Mouse (Mus musculus) cerebellum, postnatal 14 days (tissue): ENCODE results near the gene Hist1h3g.

Experiments
- DNase-seq, 2 experiments: peaks; one replicate each; pipeline ENCODE4 v3.0.0; 2021; ENCODE audit warnings: mixed read lengths in 2 of 2

Hist1h3g gene

DNA sequence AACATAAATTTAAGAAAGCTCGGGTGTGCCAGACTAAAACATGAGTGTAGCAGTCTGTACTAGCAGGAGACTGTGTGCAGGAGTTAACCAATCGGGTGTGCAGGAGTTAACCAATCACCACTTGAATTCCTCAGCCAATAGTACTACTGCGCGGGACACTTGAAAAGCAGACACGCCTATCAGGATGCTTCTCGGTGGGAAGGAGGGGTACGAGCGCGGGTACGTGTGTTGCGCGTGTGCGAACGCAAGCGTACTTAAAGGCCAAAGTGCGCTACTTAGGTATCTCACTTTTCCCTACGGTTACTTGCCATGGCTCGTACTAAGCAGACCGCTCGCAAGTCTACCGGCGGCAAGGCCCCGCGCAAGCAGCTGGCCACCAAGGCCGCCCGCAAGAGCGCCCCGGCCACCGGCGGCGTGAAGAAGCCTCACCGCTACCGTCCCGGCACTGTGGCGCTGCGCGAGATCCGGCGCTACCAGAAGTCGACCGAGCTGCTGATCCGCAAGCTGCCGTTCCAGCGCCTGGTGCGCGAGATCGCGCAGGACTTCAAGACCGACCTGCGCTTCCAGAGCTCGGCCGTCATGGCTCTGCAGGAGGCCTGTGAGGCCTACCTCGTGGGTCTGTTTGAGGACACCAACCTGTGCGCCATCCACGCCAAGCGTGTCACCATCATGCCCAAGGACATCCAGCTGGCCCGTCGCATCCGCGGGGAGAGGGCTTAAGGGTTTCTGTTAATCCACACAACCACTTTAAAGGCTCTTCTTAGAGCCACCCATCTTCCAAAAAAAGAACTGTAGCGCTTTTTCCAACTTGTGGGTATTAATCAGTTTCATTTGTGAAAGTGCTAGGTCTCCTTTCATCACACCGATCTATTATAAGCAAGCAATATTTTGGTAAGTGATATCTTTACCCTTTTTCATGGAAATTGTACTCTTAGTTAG lies at the start of gene Hist1h3g:
TSS of gene Hist1h3g (plus strand) at position 286 of the 939 bp plus-strand sequence.
- peak; percentile 89 to 93 for DNase-seq

- peak; percentile 74 for DNase-seq
These were observed 46.6 kb upstream of the Hist1h3g start, which contains the start of gene Btn2a2 for GRCm38 (mm10) chr13:23488400-23489322. Btn2a2 (minus strand) TSS chr13:23488857.

DNA sequence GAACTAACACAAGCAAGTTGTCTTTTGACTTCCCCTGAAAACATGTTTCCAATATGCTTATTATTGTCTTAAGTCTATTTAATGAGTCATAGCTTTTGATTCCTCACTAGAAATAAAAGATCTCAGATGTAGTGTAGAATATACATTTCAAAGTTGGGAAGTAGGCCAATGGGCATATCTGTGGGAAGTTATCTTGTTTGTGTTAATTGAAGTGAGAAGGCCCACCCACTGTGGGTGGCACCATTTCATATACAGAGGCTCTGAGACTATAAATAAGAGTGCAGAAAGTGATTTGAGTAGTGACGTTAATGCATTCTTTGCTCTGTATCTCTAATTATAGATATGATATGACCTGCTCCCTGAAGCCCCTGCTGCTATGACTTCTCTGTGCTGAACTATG lies 44.4 kb upstream of the Hist1h3g start:
- DNase-seq: no peak

- no peak for DNase-seq
These were observed 44.0 kb upstream of the Hist1h3g start for GRCm38 (mm10) chr13:23491263-23491662.

DNA sequence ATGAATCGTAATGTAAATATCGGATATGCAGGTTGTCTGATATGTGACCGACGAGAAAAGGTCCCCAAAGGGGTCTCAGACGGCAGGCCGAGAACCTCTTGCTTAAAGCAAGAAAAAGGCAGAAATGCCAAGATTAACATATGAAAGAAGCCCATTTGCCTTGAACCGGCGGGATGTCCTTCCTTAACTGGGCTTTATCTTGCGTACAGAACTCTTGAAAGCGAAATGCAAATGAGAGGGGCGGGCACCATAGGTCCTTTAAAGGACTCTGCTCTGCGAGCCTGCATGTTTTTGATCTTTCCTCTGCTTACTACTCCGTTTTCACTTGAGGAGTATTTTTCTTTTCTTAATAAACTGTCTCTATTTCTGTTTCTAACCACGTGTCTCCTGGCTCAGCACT lies 43.2 kb upstream of the Hist1h3g start:
- no peak for DNase-seq

DNA sequence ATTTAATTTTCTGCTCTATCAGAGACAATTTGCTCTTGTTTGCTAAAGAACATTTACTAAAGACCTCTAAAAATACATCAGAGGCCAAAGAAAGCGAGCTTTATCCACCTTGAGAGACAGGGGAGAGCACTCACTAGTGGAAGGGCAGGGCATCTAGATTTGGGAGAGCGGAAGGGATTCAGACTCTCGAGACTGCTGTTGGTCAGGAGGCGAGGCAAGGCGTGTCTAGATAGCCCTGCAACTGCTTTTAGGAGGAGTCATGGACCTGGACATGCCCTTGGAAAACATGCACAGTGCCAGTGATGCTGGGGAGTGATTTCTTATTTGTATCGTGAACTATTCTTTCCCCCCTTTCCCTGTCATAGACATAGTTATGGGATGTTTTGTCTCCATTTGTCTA lies 39.7 kb upstream of the Hist1h3g start:
- no peak for DNase-seq

DNA sequence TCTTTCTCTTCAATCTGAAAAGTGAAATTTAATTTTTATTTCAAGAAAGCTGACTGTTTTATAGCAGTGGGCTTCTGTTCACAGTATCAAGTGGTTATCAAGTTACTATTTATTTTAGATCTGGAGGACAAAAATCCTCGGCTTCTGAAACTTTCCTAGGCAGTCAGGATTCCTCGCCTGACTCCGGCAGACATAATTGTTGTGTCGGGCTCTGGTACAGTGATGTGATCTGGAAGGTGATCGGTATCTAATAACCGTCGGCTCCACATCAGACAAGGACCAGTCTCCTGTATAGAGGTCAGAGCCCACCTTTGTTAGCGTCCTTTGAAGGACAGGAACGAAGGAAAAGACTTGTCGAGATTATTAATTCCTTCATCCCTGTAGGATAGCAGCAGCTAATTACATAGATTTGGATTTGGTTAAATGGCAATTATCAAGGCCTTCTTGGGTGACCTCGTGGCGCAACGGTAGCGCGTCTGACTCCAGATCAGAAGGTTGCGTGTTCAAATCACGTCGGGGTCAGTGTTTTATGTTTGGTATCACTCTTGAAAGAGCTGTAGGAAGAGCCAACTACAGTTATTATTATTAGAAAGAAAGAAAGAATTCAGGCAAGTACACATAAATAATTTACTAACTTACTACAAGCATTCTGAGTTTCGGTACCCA lies 37.4 kb upstream of the Hist1h3g start:
- peak; percentile 29 to 37 for DNase-seq

DNA sequence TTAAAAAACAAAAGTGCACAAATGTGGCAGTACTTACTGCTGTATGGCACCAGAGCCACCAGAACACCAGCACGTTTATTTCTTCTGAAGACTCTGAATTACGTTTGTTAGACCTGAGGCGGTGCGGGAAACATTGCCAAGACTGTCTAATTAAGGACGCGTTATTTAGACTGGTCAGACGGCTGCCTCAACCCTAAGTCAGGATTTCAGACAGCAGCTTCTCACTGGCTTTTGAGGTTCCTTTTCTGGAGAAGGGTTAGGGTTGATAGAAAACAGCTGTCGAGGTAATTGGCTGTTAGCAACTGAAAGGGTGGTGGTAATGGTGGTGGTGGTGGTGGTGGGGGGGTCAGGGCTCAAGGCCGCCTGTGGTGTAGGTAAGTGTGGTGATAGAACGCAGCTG lies 36.6 kb upstream of the Hist1h3g start:
- no peak for DNase-seq

GRCm38 (mm10) chr13:23499943-23500342 lies 35.3 kb upstream of the Hist1h3g start:
- DNase-seq: no peak

- DNase-seq: peak; percentile 47 to 52
These were observed 34.6 kb upstream of the Hist1h3g start for GRCm38 (mm10) chr13:23500424-23501200.

- no peak for DNase-seq
These were observed 33.7 kb upstream of the Hist1h3g start for GRCm38 (mm10) chr13:23501511-23501910.

GRCm38 (mm10) chr13:23502031-23502567 lies 33.1 kb upstream of the Hist1h3g start:
- DNase-seq: no peak

GRCm38 (mm10) chr13:23502916-23503315 lies 32.3 kb upstream of the Hist1h3g start:
- no peak for DNase-seq

DNA sequence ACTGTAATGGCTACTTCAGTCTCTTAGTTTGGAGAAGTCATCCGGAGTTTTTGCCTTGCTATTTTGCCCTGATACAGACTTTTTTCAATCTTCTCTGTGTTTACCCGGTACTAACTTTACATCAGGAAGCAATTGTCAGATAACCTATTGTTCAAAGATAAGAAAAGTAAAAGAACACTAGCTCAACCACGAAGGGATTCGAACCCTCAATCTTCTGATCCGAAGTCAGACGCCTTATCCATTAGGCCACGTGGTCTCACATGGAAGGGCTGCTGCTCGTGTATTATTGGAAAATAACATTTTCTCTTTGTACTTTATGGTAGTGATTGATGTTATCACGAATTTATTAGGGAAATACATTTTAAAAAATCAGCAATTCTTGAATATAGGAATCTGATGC lies 31.4 kb upstream of the Hist1h3g start:
- peak; percentile 74 to 79 for DNase-seq

- DNase-seq: no peak
These were observed 29.4 kb upstream of the Hist1h3g start for GRCm38 (mm10) chr13:23505662-23506345.

DNA sequence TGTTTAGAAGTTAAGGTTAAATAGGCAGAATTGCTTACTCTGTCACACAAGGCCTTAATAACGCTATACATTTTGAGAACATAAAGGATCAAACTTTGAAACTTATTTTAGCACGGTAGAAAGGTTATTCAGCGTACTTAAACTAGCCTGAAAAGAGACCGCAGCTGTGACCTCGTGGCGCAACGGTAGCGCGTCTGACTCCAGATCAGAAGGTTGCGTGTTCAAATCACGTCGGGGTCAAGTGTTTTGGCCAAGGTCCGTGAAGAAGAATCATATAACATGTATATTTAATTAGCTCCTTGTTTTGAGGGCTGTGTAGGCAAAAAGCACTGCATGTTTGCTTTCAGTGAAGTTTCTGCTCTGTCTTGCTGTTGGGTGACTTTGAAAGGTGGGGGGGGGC lies 28.9 kb upstream of the Hist1h3g start:
- DNase-seq: peak; percentile 43 to 60

GRCm38 (mm10) chr13:23506819-23507515 lies 28.3 kb upstream of the Hist1h3g start:
- DNase-seq: peak in 1 of 2 experiments; percentile 12

GRCm38 (mm10) chr13:23510127-23510526 lies 25.1 kb upstream of the Hist1h3g start:
- no peak for DNase-seq

DNA sequence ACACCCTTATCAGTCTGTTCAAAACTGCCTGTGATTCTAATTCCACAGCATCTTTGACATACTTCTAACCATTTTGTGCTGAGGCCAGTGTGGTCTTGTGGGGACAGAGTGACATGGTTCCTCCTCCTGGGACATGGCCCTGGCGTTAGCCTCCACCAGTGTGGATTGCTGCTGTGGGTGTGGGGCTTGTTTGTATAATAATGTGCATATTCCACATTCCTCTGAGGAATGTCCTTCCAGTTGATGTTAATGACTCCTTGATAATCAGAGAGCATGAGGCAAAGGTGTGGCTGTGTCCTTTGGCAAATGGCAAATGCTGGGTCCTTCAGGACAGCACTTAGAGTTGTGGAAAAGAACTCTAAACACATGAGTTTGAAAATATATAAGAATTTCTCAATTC lies 21.7 kb upstream of the Hist1h3g start:
- no peak for DNase-seq

- DNase-seq: no peak
These were observed 19.9 kb upstream of the Hist1h3g start for GRCm38 (mm10) chr13:23515281-23515680.
